Mouse (Mus musculus) heart, adult 2 months (tissue): ENCODE results near the gene Golga1.

Experiments
- CTCF ChIP-seq: fragments of 200-600 bp; IDR thresholded peaks from 2 replicates; pipeline ENCODE4 v1.8.1; 2022; ENCODE audit warnings: antibody characterized with exemption, mild to moderate bottlenecking, moderate library complexity
- EP300 ChIP-seq: fragments of 200-500 bp; IDR thresholded peaks from 2 replicates; pipeline ENCODE4 v1.6.1; 2011; ENCODE audit warnings: low read depth, low read length, control low read depth; ENCODE audit not compliant: insufficient read depth
- POLR2A ChIP-seq: fragments of 200-500 bp; IDR thresholded peaks from 2 replicates; pipeline ENCODE4 v1.6.1; 2011; ENCODE audit warnings: mild to moderate bottlenecking, low read depth, low read length, control low read depth; ENCODE audit not compliant: insufficient read depth

- TF ChIP-seq POLR2A (no peak), CTCF (no peak), EP300 (no peak)
Measured at GRCm38 (mm10) chr2:38987803-38988510, 77.4 kb downstream of the Golga1 start.
